Mouse (Mus musculus): ENCODE results near the gene Prr13. TPM values are rescaled to one million over a fixed set of nuclear protein-coding genes. Genes with fewer than 3 reads are reported as not detected.

The Prr13 gene
- 80.9 and 88.6 TPM in 2 replicates for polyA plus RNA-seq (2014; fragmentation: Nextera tagmentation; extraction: Ambion mirVana)

DNA sequence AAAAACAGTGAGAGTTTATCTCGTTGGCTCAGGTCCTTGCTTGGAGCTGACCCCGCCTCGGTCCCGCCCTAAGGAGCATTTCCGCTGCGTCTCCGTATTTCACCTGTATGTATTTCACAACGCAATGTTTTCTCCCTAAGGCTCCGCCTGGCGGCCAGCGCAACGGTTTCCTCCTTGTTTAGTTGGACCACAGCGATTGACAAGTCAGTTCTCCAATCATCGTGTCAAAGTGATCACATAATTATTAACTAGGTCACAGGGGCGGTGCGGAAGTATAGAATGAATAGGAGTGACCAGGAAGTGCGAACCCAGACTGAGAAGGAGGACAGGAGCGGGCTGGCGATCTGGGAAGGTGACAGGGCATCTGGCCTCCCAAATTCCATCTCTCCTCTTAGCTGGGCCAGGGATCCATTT, at the start of gene Prr13:
Gene Prr13, plus strand, starts transcription at position 125 of the 414 bp plus-strand sequence.
- Histone ChIP-seq H3K27me3 (ENCODE audit: control insufficient read depth, insufficient read depth, low read length) (no peaks in the 10 kb centered on the region), H3K9me3 (ENCODE audit: control insufficient read depth, low read length) (no peaks in the 10 kb centered on the region), H3K27ac (ENCODE audit: low read depth, low read length) (no peak within 1 kb of the TSS), H3K4me2 (ENCODE audit: low read depth) (peak within 1 kb of the TSS; percentile 41), H3K4me1 (ENCODE audit: control insufficient read depth, insufficient read depth, low read length) (no peaks in the 10 kb centered on the region), H3K9ac (ENCODE audit: low read length) (peak within 1 kb of the TSS; percentile 1; the same call in 1 of the 2 replicates), H3K36me3 (ENCODE audit: control insufficient read depth, insufficient read depth, low read length) (no peaks in the 10 kb centered on the region), H3K4me3 (ENCODE audit: low read depth, low read length) (peak within 1 kb of the TSS; percentile 30)
- ATAC-seq (ENCODE audit: insufficient read depth, low FRiP score, low TSS enrichment) (peak; percentile 48; the same call in 1 of the 2 replicates), DNase-seq (ENCODE audit: low spot score) (peak; percentile 82)
- under 1% methylated on average over 19 of the region's 19 CpGs for WGBS

DNA sequence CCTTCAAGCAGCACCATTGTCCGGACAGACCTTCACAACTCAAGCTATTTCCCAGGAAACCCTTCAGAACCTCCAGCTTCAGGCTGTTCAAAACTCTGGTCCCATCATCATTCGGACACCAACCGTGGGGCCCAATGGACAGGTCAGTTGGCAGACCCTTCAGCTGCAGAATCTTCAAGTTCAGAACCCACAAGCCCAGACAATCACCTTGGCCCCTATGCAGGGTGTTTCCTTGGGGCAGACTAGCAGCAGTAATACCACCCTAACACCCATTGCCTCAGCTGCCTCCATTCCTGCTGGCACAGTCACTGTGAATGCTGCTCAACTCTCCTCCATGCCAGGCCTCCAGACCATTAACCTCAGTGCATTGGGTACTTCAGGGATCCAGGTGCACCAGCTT, 49.5 kb upstream of the Prr13 start:
- Histone ChIP-seq H3K27ac (ENCODE audit: low read depth, low read length) (no peak overlapping the region), H3K4me1 (ENCODE audit: control insufficient read depth, insufficient read depth, low read length) (peaks cover 9% of the 10 kb centered on the region), H3K9ac (ENCODE audit: low read length) (no peak overlapping the region), H3K4me3 (ENCODE audit: low read depth, low read length) (no peak overlapping the region), H3K36me3 (ENCODE audit: control insufficient read depth, insufficient read depth, low read length) (peaks cover 33% of the 10 kb centered on the region), H3K4me2 (ENCODE audit: low read depth) (no peak overlapping the region), H3K27me3 (ENCODE audit: control insufficient read depth, insufficient read depth, low read length) (no peaks in the 10 kb centered on the region), H3K9me3 (ENCODE audit: control insufficient read depth, low read length) (no peaks in the 10 kb centered on the region)
- 100% methylated on average over 3 of the region's 3 CpGs for WGBS
- ATAC-seq (ENCODE audit: insufficient read depth, low FRiP score, low TSS enrichment): no peak
- DNase-seq (ENCODE audit: low spot score): no peak

DNA sequence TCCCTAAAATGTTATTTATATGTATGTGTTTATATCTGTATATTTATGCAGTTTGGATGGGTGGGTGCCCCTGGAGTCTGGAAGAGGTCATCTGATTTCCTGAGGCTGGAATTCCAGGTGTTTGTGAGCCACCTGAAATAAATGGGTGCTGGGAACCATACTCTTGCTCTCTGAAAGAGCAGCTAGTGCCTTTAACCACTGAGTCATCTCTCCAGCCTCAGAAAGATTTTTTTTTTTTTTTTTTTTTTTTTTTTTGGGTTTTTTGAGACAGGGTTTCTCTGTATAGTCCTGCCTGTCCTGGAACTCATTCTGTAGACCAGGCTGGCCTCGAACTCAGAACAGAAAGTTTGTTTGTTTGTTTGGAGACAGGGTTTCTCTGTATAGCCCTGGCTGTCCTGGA, 47.8 kb upstream of the Prr13 start:
- Histone ChIP-seq H3K27ac (ENCODE audit: low read depth, low read length) (no peak overlapping the region), H3K4me2 (ENCODE audit: low read depth) (no peak overlapping the region; the same call in 1 of the 2 replicates), H3K9me3 (ENCODE audit: control insufficient read depth, low read length) (no peaks in the 10 kb centered on the region), H3K27me3 (ENCODE audit: control insufficient read depth, insufficient read depth, low read length) (no peaks in the 10 kb centered on the region), H3K36me3 (ENCODE audit: control insufficient read depth, insufficient read depth, low read length) (peaks cover 34% of the 10 kb centered on the region), H3K4me1 (ENCODE audit: control insufficient read depth, insufficient read depth, low read length) (peaks cover 9% of the 10 kb centered on the region), H3K4me3 (ENCODE audit: low read depth, low read length) (no peak overlapping the region), H3K9ac (ENCODE audit: low read length) (no peak overlapping the region)
- ATAC-seq (ENCODE audit: insufficient read depth, low FRiP score, low TSS enrichment): no peak
- 90% methylated on average over 1 of the region's 1 CpGs for WGBS
- no peak for DNase-seq (ENCODE audit: low spot score)

DNA sequence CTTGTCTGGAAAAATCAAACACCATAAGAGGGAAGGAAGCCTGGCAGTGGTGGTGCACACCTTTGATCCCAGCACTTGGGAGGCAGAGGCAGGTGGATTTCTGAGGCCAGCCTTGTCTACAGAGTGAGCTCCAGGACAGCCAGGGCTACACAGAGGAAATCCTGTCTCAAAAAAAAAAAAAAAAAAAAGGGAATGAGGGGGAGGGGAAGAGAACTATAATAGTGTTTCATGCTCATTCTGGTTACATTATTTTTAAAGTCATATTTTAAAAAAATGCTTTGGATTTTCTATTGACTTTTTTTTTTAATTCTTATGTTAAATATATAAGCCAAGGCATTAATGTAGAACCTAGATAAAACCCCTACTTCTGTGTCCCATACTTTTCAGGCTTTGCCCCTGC, 45.1 kb upstream of the Prr13 start:
- Histone ChIP-seq H3K4me1 (ENCODE audit: control insufficient read depth, insufficient read depth, low read length) (peaks cover 6% of the 10 kb centered on the region), H3K4me2 (ENCODE audit: low read depth) (no peak overlapping the region), H3K9ac (ENCODE audit: low read length) (no peak overlapping the region), H3K27ac (ENCODE audit: low read depth, low read length) (no peak overlapping the region), H3K36me3 (ENCODE audit: control insufficient read depth, insufficient read depth, low read length) (peaks cover 26% of the 10 kb centered on the region), H3K4me3 (ENCODE audit: low read depth, low read length) (no peak overlapping the region), H3K27me3 (ENCODE audit: control insufficient read depth, insufficient read depth, low read length) (no peaks in the 10 kb centered on the region), H3K9me3 (ENCODE audit: control insufficient read depth, low read length) (no peaks in the 10 kb centered on the region)
- ATAC-seq (ENCODE audit: insufficient read depth, low FRiP score, low TSS enrichment) (no peak), DNase-seq (ENCODE audit: low spot score) (no peak)

DNA sequence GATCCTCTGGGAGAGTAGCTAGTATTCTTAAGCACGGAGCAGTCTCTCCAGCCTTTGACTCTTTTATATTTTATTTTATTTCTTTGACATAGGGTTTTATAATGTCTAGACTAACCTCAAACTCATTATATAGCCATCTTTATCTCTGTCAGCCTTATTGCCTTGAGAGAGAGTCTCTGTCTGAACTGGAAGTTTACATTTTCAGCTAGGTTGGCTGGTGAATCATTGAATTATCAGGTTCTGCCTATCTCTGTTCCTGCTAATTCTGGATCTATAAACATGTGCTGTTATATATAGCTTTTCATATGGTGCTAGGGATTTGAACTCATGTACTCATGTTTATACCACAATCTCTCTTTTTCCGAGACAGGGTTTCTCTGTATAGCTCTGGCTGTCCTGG, 41.3 kb upstream of the Prr13 start:
- DNase-seq (ENCODE audit: low spot score): no peak
- 91% methylated on average over 2 of the region's 2 CpGs for whole genome bisulfite sequencing
- no peak overlapping the region for H3K9ac ChIP-seq (ENCODE audit: low read length)
- no peak overlapping the region for H3K4me3 ChIP-seq (ENCODE audit: low read depth, low read length)
- 0 out of 2 replicates have a peak, but pooled peaks cover 3% of the 10 kb centered on the region for H3K36me3 ChIP-seq (ENCODE audit: control insufficient read depth, insufficient read depth, low read length)
- no peaks in the 10 kb centered on the region for H3K9me3 ChIP-seq (ENCODE audit: control insufficient read depth, low read length)
- no peak for ATAC-seq (ENCODE audit: insufficient read depth, low FRiP score, low TSS enrichment)
- no peak overlapping the region for H3K4me2 ChIP-seq (ENCODE audit: low read depth)
- H3K27ac ChIP-seq (ENCODE audit: low read depth, low read length): no peak overlapping the region
- no peaks in the 10 kb centered on the region for H3K4me1 ChIP-seq (ENCODE audit: control insufficient read depth, insufficient read depth, low read length)
- H3K27me3 ChIP-seq (ENCODE audit: control insufficient read depth, insufficient read depth, low read length): no peaks in the 10 kb centered on the region

DNA sequence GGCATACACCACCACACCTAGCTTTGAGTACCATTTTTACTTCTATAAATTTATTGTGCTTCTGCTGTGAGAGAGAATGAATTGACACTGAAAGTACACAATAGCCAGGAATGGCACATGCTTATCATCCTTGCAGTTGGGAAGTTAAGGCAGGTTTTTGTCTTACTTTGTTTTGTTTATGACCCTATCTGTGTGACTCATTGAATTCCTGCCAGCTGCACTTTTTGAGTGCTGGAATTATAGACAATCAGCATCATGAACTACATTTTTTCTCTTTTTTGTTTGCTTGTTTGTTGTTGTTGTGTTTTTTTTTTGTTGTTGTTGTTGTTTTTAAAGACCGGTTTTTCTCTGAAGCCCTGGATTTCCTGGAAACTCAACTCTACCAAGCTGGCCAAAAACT, 37.8 kb upstream of the Prr13 start:
- Histone ChIP-seq H3K4me2 (ENCODE audit: low read depth) (no peak overlapping the region), H3K36me3 (ENCODE audit: control insufficient read depth, insufficient read depth, low read length) (no peaks in the 10 kb centered on the region), H3K4me3 (ENCODE audit: low read depth, low read length) (no peak overlapping the region)

DNA sequence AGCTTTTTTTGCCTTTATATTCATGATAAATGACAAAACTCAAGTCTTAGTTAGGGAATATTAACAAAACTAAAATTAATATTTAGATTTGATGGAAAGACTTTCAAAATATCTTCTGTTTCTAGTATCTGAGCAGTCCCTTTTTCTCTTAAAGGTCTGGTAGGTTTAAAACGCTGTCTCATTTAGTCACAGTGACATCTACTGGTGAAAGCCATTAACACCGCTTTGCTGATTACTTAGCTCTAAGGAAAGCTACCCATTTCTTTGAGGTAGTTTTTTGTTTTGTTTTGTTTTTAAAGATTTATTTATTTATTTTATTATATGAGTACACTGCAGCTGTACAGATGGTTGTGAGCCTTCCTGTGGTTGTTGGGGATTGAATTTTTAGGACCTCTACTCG, 37.4 kb upstream of the Prr13 start:
- DNase-seq (ENCODE audit: low spot score) (peak; percentile 31), ATAC-seq (ENCODE audit: insufficient read depth, low FRiP score, low TSS enrichment) (no peak)
- Histone ChIP-seq H3K9me3 (ENCODE audit: control insufficient read depth, low read length) (no peaks in the 10 kb centered on the region), H3K27ac (ENCODE audit: low read depth, low read length) (no peak overlapping the region), H3K9ac (ENCODE audit: low read length) (no peak overlapping the region), H3K27me3 (ENCODE audit: control insufficient read depth, insufficient read depth, low read length) (no peaks in the 10 kb centered on the region), H3K4me3 (ENCODE audit: low read depth, low read length) (no peak overlapping the region), H3K4me1 (ENCODE audit: control insufficient read depth, insufficient read depth, low read length) (no peaks in the 10 kb centered on the region), H3K36me3 (ENCODE audit: control insufficient read depth, insufficient read depth, low read length) (no peaks in the 10 kb centered on the region), H3K4me2 (ENCODE audit: low read depth) (no peak overlapping the region)
- 67% methylated on average over 3 of the region's 3 CpGs for WGBS

More for the DNA sequence above, 37.8 kb upstream of the Prr13 start:
- Histone ChIP-seq H3K27ac (ENCODE audit: low read depth, low read length) (no peak overlapping the region), H3K9ac (ENCODE audit: low read length) (no peak overlapping the region), H3K4me1 (ENCODE audit: control insufficient read depth, insufficient read depth, low read length) (no peaks in the 10 kb centered on the region), H3K9me3 (ENCODE audit: control insufficient read depth, low read length) (no peaks in the 10 kb centered on the region), H3K27me3 (ENCODE audit: control insufficient read depth, insufficient read depth, low read length) (no peaks in the 10 kb centered on the region)
- WGBS: 68% methylated on average over 1 of the region's 1 CpGs
- DNase-seq (ENCODE audit: low spot score) (no peak), ATAC-seq (ENCODE audit: insufficient read depth, low FRiP score, low TSS enrichment) (no peak)

DNA sequence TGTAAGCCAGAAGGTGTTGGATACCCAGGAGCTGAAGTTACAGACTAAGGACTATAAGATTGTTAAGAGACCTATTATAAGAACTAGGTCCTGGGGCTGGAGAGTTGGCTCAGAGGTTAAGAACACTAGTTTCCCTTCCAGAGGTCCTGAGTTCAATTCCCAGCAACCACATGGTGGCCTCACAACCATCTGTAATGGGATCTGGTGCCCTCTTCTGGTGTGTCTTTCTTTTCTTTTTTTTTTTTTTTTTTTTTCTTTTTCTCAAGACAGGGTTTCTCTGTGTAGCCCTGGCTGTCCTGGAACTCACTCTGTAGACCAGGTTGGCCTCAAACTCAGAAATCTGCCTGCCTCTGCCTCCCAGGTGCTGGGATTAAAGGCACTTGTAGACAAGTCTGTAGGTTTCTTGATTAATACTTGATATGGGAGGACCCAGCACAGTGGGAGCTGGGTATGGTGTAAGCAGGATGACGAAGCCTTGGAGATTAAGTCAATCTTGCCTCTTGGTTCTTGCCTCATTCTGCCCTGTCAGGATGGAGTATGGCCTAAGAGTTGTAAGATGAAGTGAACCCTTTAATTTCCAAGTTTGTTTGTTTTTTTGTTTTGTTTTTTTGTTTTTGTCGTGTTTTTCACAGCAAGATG, 35.1 kb upstream of the Prr13 start:
- Histone ChIP-seq H3K4me2 (ENCODE audit: low read depth) (no peak overlapping the region), H3K9ac (ENCODE audit: low read length) (no peak overlapping the region), H3K4me3 (ENCODE audit: low read depth, low read length) (no peak overlapping the region), H3K36me3 (ENCODE audit: control insufficient read depth, insufficient read depth, low read length) (0 out of 2 replicates have a peak, but pooled peaks cover 6% of the 10 kb centered on the region), H3K9me3 (ENCODE audit: control insufficient read depth, low read length) (no peaks in the 10 kb centered on the region), H3K4me1 (ENCODE audit: control insufficient read depth, insufficient read depth, low read length) (no peaks in the 10 kb centered on the region), H3K27me3 (ENCODE audit: control insufficient read depth, insufficient read depth, low read length) (no peaks in the 10 kb centered on the region), H3K27ac (ENCODE audit: low read depth, low read length) (no peak overlapping the region)
- no peak for DNase-seq (ENCODE audit: low spot score)
- 92% methylated on average over 2 of the region's 2 CpGs for WGBS
- no peak for ATAC-seq (ENCODE audit: insufficient read depth, low FRiP score, low TSS enrichment)

DNA sequence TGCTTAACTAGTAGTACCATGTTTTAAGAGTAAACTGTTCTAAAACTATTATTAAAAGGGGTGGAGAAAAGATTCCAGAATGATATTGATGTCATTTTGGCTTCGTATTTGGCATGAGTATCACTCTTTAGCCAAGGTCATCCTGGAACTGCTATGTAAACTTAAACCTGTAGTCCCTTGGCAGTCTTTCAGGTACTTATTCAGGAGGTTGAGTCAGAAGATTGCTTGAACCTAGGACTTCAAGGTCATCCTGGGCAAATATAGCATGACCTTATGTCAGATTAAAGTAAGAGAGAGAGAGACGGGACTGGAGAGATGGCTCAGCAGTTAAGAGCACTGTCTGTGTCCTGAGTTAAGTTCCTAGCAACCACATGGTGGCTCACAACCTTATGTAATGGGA, 34.2 kb upstream of the Prr13 start:
- ATAC-seq (ENCODE audit: insufficient read depth, low FRiP score, low TSS enrichment) (no peak), DNase-seq (ENCODE audit: low spot score) (no peak)
- no peak overlapping the region for H3K4me3 ChIP-seq (ENCODE audit: low read depth, low read length)
- H3K4me1 ChIP-seq (ENCODE audit: control insufficient read depth, insufficient read depth, low read length): no peaks in the 10 kb centered on the region
- 0 out of 2 replicates have a peak, but pooled peaks cover 6% of the 10 kb centered on the region for H3K36me3 ChIP-seq (ENCODE audit: control insufficient read depth, insufficient read depth, low read length)
- WGBS: 92% methylated on average over 2 of the region's 2 CpGs
- H3K9ac ChIP-seq (ENCODE audit: low read length): no peak overlapping the region
- H3K27ac ChIP-seq (ENCODE audit: low read depth, low read length): no peak overlapping the region
- no peaks in the 10 kb centered on the region for H3K9me3 ChIP-seq (ENCODE audit: control insufficient read depth, low read length)
- H3K27me3 ChIP-seq (ENCODE audit: control insufficient read depth, insufficient read depth, low read length): no peaks in the 10 kb centered on the region
- no peak overlapping the region for H3K4me2 ChIP-seq (ENCODE audit: low read depth)

Measured in neural tube, embryonic 11.5 days (tissue).